Mouse (Mus musculus) C2C12 (cell line): Measurements from ENCODE around the gene Rbpjl. TPM values are rescaled to one million over a fixed set of nuclear protein-coding genes. Genes with fewer than 3 reads are reported as not detected.

ENCODE experiments used
- H3K27me3 ChIP-seq: one replicate; pipeline ENCODE4 v1.6.1; 2011; ENCODE audit not compliant: control insufficient read depth, insufficient read depth, insufficient read length
- H3K36me3 ChIP-seq: one replicate; pipeline ENCODE4 v1.6.1; 2011; ENCODE audit not compliant: control insufficient read depth, insufficient read depth
- H3K4me3 ChIP-seq: one replicate; pipeline ENCODE4 v1.5.1; 2011; ENCODE audit warnings: mild to moderate bottlenecking, control low read depth; ENCODE audit not compliant: poor library complexity, insufficient read depth, severe bottlenecking
- H3K79me2 ChIP-seq: one replicate; pipeline ENCODE4 v1.6.1; 2011; ENCODE audit not compliant: control insufficient read depth, insufficient read depth
- H3K79me3 ChIP-seq: one replicate; pipeline ENCODE4 v1.6.1; 2011; ENCODE audit warnings: low read depth, control low read depth
- H3ac ChIP-seq: one replicate; pipeline ENCODE3; 2011; ENCODE audit warnings: low read depth; ENCODE audit not compliant: control insufficient read depth, insufficient read length
- CEBPB ChIP-seq: IDR thresholded peaks from one replicate; pipeline ENCODE4 v1.6.1; 2011; ENCODE audit warnings: low read depth, mild to moderate bottlenecking, control low read depth, moderate library complexity
- CTCF ChIP-seq: IDR thresholded peaks from one replicate; pipeline ENCODE4 v1.5.1; 2011; ENCODE audit not compliant: control insufficient read depth, insufficient read depth, insufficient read length
- FOSL1 ChIP-seq: IDR thresholded peaks from one replicate; pipeline ENCODE4 v1.8.0; 2011; ENCODE audit warnings: mild to moderate bottlenecking, low read length; ENCODE audit not compliant: poor library complexity, insufficient read depth, severe bottlenecking
- MAX ChIP-seq: IDR thresholded peaks from one replicate; pipeline ENCODE4 v1.6.1; 2011; ENCODE audit warnings: mild to moderate bottlenecking, control low read depth
- MYOD1 ChIP-seq: IDR thresholded peaks from one replicate; pipeline ENCODE4 v1.6.1; 2011; ENCODE audit warnings: low read depth; ENCODE audit not compliant: control insufficient read depth, insufficient read length
- MYOG ChIP-seq: IDR thresholded peaks from one replicate; pipeline ENCODE4 v1.6.1; 2011; ENCODE audit not compliant: control insufficient read depth, insufficient read length; ENCODE audit errors: extremely low read depth
- USF1 ChIP-seq: IDR thresholded peaks from one replicate; pipeline ENCODE4 v1.6.1; 2011; ENCODE audit warnings: low read depth, mild to moderate bottlenecking, control low read depth, moderate library complexity
- polyA plus RNA-seq: library from polyadenylated mRNA; unstranded; fragments of >200 nt; fragmentation: generic; extraction: Trizol; gene quantifications from one replicate; pipeline ENCODE4 v1.2.1, GENCODE M21; 2012; ENCODE audit warnings: missing spikeins

Gene Rbpjl
- polyA plus RNA-seq, 1 experiment, result 0.01 TPM

GRCm38 (mm10) chr2:164422675-164423393, 19.9 kb downstream of the Rbpjl start:
- H3ac ChIP-seq, result no peak overlapping the region
- TF ChIP-seq USF1, result no peak
- TF ChIP-seq MYOG, result no peak
- TF ChIP-seq CEBPB, result no peak
- H3K79me2 ChIP-seq, result peaks cover 8% of the 10 kb centered on the region
- no peaks in the 10 kb centered on the region for H3K79me3 ChIP-seq
- no peaks in the 10 kb centered on the region for H3K27me3 ChIP-seq
- peaks cover 53% of the 10 kb centered on the region for H3K36me3 ChIP-seq
- H3K4me3 ChIP-seq, result no peak overlapping the region

GRCm38 (mm10) chr2:164423464-164423863, 20.5 kb downstream of the Rbpjl start:
- Histone ChIP-seq H3K36me3 (peaks cover 59% of the 10 kb centered on the region), H3K79me2 (peaks cover 14% of the 10 kb centered on the region), H3K79me3 (no peaks in the 10 kb centered on the region), H3K4me3 (no peak overlapping the region), H3ac (no peak overlapping the region), H3K27me3 (no peaks in the 10 kb centered on the region)
- TF ChIP-seq CTCF, result no peak
- TF ChIP-seq CEBPB, result no peak
- TF ChIP-seq MAX, result no peak
- TF ChIP-seq MYOG, result no peak
- no peak for TF ChIP-seq FOSL1
- TF ChIP-seq USF1, result no peak
- no peak for TF ChIP-seq MYOD1

- Histone ChIP-seq H3K4me3 (no peak overlapping the region), H3K27me3 (no peaks in the 10 kb centered on the region), H3ac (no peak overlapping the region), H3K36me3 (peaks cover 69% of the 10 kb centered on the region), H3K79me3 (peaks cover 4% of the 10 kb centered on the region), H3K79me2 (peaks cover 23% of the 10 kb centered on the region)
- TF ChIP-seq MAX, result no peak
- TF ChIP-seq MYOG, result no peak
- TF ChIP-seq MYOD1, result no peak
- TF ChIP-seq CEBPB, result no peak
- no peak for TF ChIP-seq FOSL1
Measured at GRCm38 (mm10) chr2:164424406-164424805, 21.5 kb downstream of the Rbpjl start.

- Histone ChIP-seq H3ac (no peak overlapping the region), H3K36me3 (peaks cover 79% of the 10 kb centered on the region), H3K79me3 (peaks cover 11% of the 10 kb centered on the region), H3K79me2 (peaks cover 33% of the 10 kb centered on the region), H3K27me3 (no peaks in the 10 kb centered on the region), H3K4me3 (no peak overlapping the region)
- TF ChIP-seq MAX (no peak), FOSL1 (no peak), MYOD1 (no peak), USF1 (no peak)
Measured at GRCm38 (mm10) chr2:164425401-164425800, 22.5 kb downstream of the Rbpjl start.

GRCm38 (mm10) chr2:164426121-164426520, 23.2 kb downstream of the Rbpjl start:
- H3K79me2 ChIP-seq, result peaks cover 41% of the 10 kb centered on the region
- TF ChIP-seq USF1, result no peak
- TF ChIP-seq MAX, result no peak
- no peak for TF ChIP-seq FOSL1
- TF ChIP-seq MYOD1, result no peak
- no peak for TF ChIP-seq CEBPB
- no peak for TF ChIP-seq MYOG
- no peak for TF ChIP-seq CTCF
- no peak overlapping the region for H3ac ChIP-seq
- H3K4me3 ChIP-seq, result no peak overlapping the region
- H3K36me3 ChIP-seq, result peaks cover 85% of the 10 kb centered on the region
- peaks cover 17% of the 10 kb centered on the region for H3K79me3 ChIP-seq
- no peaks in the 10 kb centered on the region for H3K27me3 ChIP-seq

- Histone ChIP-seq H3K4me3 (no peak overlapping the region), H3ac (no peak overlapping the region), H3K79me2 (peaks cover 49% of the 10 kb centered on the region), H3K79me3 (peaks cover 20% of the 10 kb centered on the region), H3K27me3 (no peaks in the 10 kb centered on the region), H3K36me3 (peaks cover 88% of the 10 kb centered on the region)
- no peak for TF ChIP-seq CEBPB
- no peak for TF ChIP-seq MYOD1
- TF ChIP-seq USF1, result no peak
- no peak for TF ChIP-seq MAX
- no peak for TF ChIP-seq CTCF
- TF ChIP-seq FOSL1, result no peak
Measured at GRCm38 (mm10) chr2:164426952-164427351, 24.0 kb downstream of the Rbpjl start.
